Mouse (Mus musculus) lung, postnatal 36 days (tissue): ENCODE measurements around the gene Gm11115.

ENCODE experiments used
- DNase-seq: peaks from one replicate; pipeline ENCODE4 v3.0.0; 2022; ENCODE audit warnings: mixed read lengths

Gene Gm11115

DNA sequence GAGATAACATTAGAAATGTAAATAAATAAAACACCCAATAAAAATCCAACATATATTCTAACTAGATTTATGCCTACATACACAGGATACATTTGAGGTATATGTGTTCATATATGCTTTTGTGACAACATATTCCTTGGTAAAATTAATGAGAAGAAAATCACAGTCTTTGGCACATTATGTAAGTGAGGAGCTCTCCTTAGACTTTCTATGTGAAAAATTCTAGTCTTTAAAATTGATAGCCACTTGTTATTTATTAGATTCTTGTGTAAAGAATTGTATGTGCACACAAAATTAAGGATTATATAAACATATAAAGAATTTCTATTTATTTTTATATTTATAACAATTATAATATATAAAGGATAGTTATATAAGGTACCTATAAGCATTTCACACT, at the start of gene Gm11115:
TSS of gene Gm11115 (minus strand) at position 101 of the 400 bp plus-strand sequence.
- no peak for DNase-seq

DNA sequence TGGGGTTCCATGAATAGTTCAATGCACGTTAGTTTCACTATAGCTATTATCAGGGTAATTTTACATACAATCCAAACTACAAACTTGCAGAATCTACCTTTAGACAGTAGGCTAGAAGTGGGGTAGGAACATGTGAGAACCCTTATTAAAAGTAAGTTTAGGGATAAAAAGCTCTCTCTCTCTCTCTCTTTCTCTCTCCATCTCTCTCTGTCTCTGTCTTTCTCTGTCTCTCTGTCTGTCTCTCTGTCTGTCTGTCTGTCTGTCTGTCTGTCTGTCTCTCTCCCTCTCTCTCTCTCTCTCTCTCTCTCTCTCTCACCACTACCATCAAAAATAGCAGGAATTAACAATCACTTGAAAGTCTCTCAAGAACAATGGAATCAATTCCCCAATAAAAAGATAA, 42.5 kb downstream of the Gm11115 start, which contains the start of gene Gm11116:
TSS of gene Gm11116 (minus strand) at position 101 of the 400 bp plus-strand sequence.
- DNase-seq = no peak
